Mouse (Mus musculus) right cerebral cortex, postnatal 14 days (tissue): ENCODE measurements around the gene Lman2.

ENCODE experiments used
- DNase-seq: peaks from one replicate; pipeline ENCODE4 v3.0.0; 2022

The Lman2 gene

GRCm38 (mm10) chr13:55362453-55363060 lies at the start of gene Lman2:
Gene Lman2, minus strand, starts transcription at chr13:55362783.
- DNase-seq = peak; percentile 94

GRCm38 (mm10) chr13:55411826-55412225 lies 49.2 kb upstream of the Lman2 start:
- DNase-seq = no peak

- no peak for DNase-seq
Observed at GRCm38 (mm10) chr13:55408546-55409120, 46.0 kb upstream of the Lman2 start.

- DNase-seq = no peak
Observed at GRCm38 (mm10) chr13:55407341-55407740, 44.8 kb upstream of the Lman2 start.

- DNase-seq = no peak
Observed at GRCm38 (mm10) chr13:55405783-55406390, 43.3 kb upstream of the Lman2 start.

GRCm38 (mm10) chr13:55404853-55405782 lies 42.5 kb upstream of the Lman2 start:
- DNase-seq = peak; percentile 82

- no peak for DNase-seq
Observed at GRCm38 (mm10) chr13:55403935-55404852, 41.6 kb upstream of the Lman2 start.

GRCm38 (mm10) chr13:55403266-55403665 lies 40.7 kb upstream of the Lman2 start:
- no peak for DNase-seq

GRCm38 (mm10) chr13:55400039-55400346 lies 37.4 kb upstream of the Lman2 start:
- no peak for DNase-seq

- DNase-seq = no peak
Observed at GRCm38 (mm10) chr13:55399300-55400038, 36.9 kb upstream of the Lman2 start.

GRCm38 (mm10) chr13:55398088-55398487 lies 35.5 kb upstream of the Lman2 start, which contains the start of gene Slc34a1:
Gene Slc34a1, plus strand, starts transcription at chr13:55398187.
- DNase-seq = no peak

GRCm38 (mm10) chr13:55392933-55393332 lies 30.4 kb upstream of the Lman2 start:
- DNase-seq = no peak

GRCm38 (mm10) chr13:55391626-55392029 lies 29.0 kb upstream of the Lman2 start:
- no peak for DNase-seq

- DNase-seq = no peak
Observed at GRCm38 (mm10) chr13:55390644-55391043, 28.1 kb upstream of the Lman2 start.

GRCm38 (mm10) chr13:55381790-55382189 lies 19.2 kb upstream of the Lman2 start:
- peak; percentile 67 for DNase-seq

- DNase-seq = no peak
Observed at GRCm38 (mm10) chr13:55378907-55379580, 16.5 kb upstream of the Lman2 start.

- no peak for DNase-seq
Observed at GRCm38 (mm10) chr13:55375877-55376276, 13.3 kb upstream of the Lman2 start.

- no peak for DNase-seq
Observed at GRCm38 (mm10) chr13:55374206-55374924, 11.8 kb upstream of the Lman2 start.

- no peak for DNase-seq
Observed at GRCm38 (mm10) chr13:55371740-55372139, 9.2 kb upstream of the Lman2 start.

GRCm38 (mm10) chr13:55371007-55371681 lies 8.6 kb upstream of the Lman2 start:
- DNase-seq = no peak
